Mouse (Mus musculus) liver, postnatal 0 days (tissue): ENCODE measurements around the gene Ifit2. TPM values are rescaled to one million over a fixed set of nuclear protein-coding genes. Genes with fewer than 3 reads are reported as not detected.

Source experiments
- ATAC-seq: fragments of 200-750 bp; cut with Nextera tagmentation; 2 replicates; pipeline ENCODE4 v1.8.0; 2017; ENCODE audit warnings: mild to moderate bottlenecking, moderate library complexity
- DNase-seq: peaks from one replicate; pipeline ENCODE4 v3.0.0-alpha.2; 2016
- H3K27ac ChIP-seq: fragments of 300-500 bp; sonication (generic); 2 replicates; pipeline ENCODE4 v1.5.1; 2014; ENCODE audit warnings: antibody characterized with exemption, moderate library complexity, mild to moderate bottlenecking, low read depth
- H3K27me3 ChIP-seq: fragments of 300-500 bp; sonication (generic); 2 replicates; pipeline ENCODE4 v1.6.1; 2014; ENCODE audit warnings: low read length, control low read depth, mixed read lengths; ENCODE audit not compliant: insufficient read depth
- H3K36me3 ChIP-seq: fragments of 300-500 bp; sonication (generic); replicated peaks from 2 replicates; pipeline ENCODE4 v1.6.1; 2014; ENCODE audit warnings: mild to moderate bottlenecking, control low read depth, low read length, moderate library complexity, mixed read lengths; ENCODE audit not compliant: insufficient read depth
- H3K4me1 ChIP-seq: fragments of 300-500 bp; sonication (generic); 2 replicates; pipeline ENCODE4 v1.6.1; 2014; ENCODE audit warnings: antibody characterized with exemption, mild to moderate bottlenecking, control low read depth; ENCODE audit not compliant: insufficient read depth
- H3K4me2 ChIP-seq: fragments of 300-500 bp; sonication (generic); 2 replicates; pipeline ENCODE4 v1.6.1; 2014; ENCODE audit warnings: low read depth, mild to moderate bottlenecking, low read length, moderate library complexity, mixed read lengths
- H3K4me3 ChIP-seq: fragments of 300-500 bp; sonication (generic); 2 replicates; pipeline ENCODE4 v1.5.1; 2014; ENCODE audit warnings: low read depth, low read length
- H3K9ac ChIP-seq: fragments of 300-500 bp; sonication (generic); replicated peaks from 2 replicates; pipeline ENCODE4 v1.6.1; 2014; ENCODE audit warnings: mild to moderate bottlenecking, moderate library complexity
- H3K9me3 ChIP-seq: fragments of 300-500 bp; sonication (generic); 2 replicates; pipeline ENCODE4 v1.6.1; 2016; ENCODE audit warnings: mild to moderate bottlenecking, control low read depth, low read length, mixed read lengths
- CTCF ChIP-seq: sonication (generic); IDR thresholded peaks from 2 replicates; pipeline ENCODE4 v1.5.1; 2016; ENCODE audit warnings: antibody characterized with exemption, low read depth
- EP300 ChIP-seq: IDR thresholded peaks from 2 replicates; pipeline ENCODE4 v1.6.1; 2016; ENCODE audit warnings: antibody characterized with exemption, low read depth, mild to moderate bottlenecking
- WGBS: fragments of 180-500 bp; shearing (Covaris S2); extraction: QIAGEN DNeasy Blood & Tissue Kit; methylation state at CpG from one replicate; pipeline ENCODE4 v1.1.7; 2014; ENCODE audit not compliant: insufficient replicate concordance; 5-methylcytosine and 5-hydroxymethylcytosine counted together
- polyA plus RNA-seq: library from polyadenylated mRNA; unstranded; fragments of >200 nt; fragmentation: Nextera tagmentation; extraction: Ambion mirVana; gene quantifications from 2 replicates; pipeline ENCODE4 v1.2.1, GENCODE M21; 2015

Ifit2 gene
- polyA plus RNA-seq, 1 experiment from 2014 or later, result 3.7 TPM

DNA sequence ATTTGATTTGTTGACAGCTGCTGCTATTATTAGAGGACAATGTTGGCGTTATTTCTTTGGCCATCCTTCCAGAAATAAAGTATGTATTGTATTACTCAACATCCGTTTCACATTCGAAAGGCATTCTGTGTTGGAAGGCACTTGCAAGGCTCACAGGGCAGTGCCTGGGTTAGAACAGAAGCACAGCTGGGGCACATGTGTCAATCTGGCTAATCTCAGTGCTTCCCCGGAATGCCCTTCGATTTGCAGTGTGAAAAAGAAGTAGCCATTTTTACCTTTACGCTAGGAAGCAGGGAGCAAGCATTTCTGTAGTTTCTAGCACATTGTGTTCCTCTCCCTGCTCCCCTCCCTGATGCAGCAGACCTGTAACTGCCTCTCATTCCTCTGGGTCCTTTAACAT lies 2.5 kb downstream of the Ifit2 start:
- Histone ChIP-seq H3K4me3 (0 out of 2 replicates have a peak overlapping the region, but pooled peaks have one; percentile 5), H3K27ac (peak overlapping the region; percentile 60), H3K36me3 (no peaks in the 10 kb centered on the region), H3K9me3 (no peaks in the 10 kb centered on the region), H3K4me1 (peaks cover 8% of the 10 kb centered on the region; the same call in 1 of the 2 replicates), H3K27me3 (no peaks in the 10 kb centered on the region), H3K4me2 (peak overlapping the region; percentile 9; the same call in 1 of the 2 replicates), H3K9ac (no peak overlapping the region)
- DNase-seq (no peak), ATAC-seq (no peak)
- WGBS, result 70% methylated on average over 6 of the region's 6 CpGs
- TF ChIP-seq EP300, result no peak

DNA sequence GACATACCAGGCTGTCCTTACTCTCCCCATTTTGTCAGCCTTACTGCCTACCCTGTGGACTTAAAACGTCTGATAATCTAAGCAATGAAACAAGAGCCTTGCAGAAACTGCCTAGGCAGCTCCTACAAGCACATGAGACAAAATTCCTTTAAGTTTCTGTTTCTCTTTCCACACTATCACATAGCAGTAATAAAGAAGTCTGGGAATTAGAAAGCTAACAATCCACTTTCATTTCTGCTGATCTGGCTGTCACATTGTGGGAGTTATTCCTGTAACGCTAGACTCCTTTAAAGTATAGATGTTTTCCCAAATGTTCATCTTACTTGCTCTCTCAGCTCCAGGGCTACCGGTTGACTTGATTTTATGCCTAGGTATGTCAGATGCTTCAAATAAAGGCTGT lies 3.0 kb downstream of the Ifit2 start:
- H3K4me3 ChIP-seq, result 0 out of 2 replicates have a peak overlapping the region, but pooled peaks have one; percentile 5
- H3K9ac ChIP-seq, result no peak overlapping the region
- peak overlapping the region; percentile 9; the same call in 1 of the 2 replicates for H3K4me2 ChIP-seq
- ATAC-seq (no peak), DNase-seq (no peak)
- 58% methylated on average over 3 of the region's 3 CpGs for WGBS
- TF ChIP-seq CTCF (no peak), EP300 (no peak)
- H3K27me3 ChIP-seq, result no peaks in the 10 kb centered on the region
- H3K4me1 ChIP-seq, result peaks cover 8% of the 10 kb centered on the region; the same call in 1 of the 2 replicates
- H3K9me3 ChIP-seq, result no peaks in the 10 kb centered on the region
- no peaks in the 10 kb centered on the region for H3K36me3 ChIP-seq
- H3K27ac ChIP-seq, result peak overlapping the region; percentile 60

DNA sequence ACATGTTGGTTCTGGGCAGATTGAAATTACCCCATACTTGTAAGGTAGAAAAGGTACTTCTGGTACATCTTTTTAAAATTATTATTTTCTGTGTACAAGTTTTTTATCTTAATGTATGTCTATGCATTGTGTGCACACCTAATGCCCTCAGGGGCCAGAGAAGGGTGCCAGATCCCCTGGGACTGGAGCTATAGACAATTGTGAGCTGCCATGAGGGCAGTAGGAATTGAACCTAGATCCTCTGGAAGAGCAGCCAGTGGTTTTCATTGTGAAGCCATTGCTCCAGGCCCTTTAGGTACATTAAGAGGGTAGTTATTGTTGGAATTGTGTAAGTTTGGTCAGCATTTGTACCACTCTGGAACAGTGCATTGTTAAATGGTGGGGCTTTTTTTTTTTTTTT lies 3.6 kb downstream of the Ifit2 start:
- Histone ChIP-seq H3K9ac (no peak overlapping the region), H3K27ac (no peak overlapping the region), H3K36me3 (no peaks in the 10 kb centered on the region), H3K4me2 (no peak overlapping the region), H3K4me3 (no peak overlapping the region), H3K9me3 (no peaks in the 10 kb centered on the region), H3K4me1 (peaks cover 8% of the 10 kb centered on the region; the same call in 1 of the 2 replicates), H3K27me3 (no peaks in the 10 kb centered on the region)
- ATAC-seq, result no peak
- TF ChIP-seq EP300 (no peak), CTCF (no peak)
- DNase-seq, result no peak

DNA sequence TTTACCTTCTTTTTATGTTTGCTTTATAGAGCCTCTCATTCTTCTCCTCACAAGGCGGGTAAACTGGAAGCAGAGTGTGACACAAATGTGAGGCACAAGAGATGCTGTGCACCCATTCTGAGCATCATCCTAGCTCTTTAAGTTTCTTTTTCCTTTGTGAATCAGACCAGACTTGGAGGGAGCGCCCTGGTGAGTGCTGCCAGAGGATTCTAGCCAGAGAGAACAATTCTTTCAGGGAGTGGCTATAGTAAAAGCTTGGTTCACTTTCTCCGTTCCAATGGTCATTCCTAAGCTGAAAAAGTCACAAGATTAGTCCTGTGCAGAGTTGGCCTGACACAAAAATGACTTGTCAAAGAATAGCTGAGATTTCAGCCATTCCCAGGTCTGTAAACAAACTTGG lies 6.1 kb downstream of the Ifit2 start:
- no peak for DNase-seq
- no peak overlapping the region for H3K27ac ChIP-seq
- WGBS, result 73% methylated on average over 3 of the region's 3 CpGs

DNA sequence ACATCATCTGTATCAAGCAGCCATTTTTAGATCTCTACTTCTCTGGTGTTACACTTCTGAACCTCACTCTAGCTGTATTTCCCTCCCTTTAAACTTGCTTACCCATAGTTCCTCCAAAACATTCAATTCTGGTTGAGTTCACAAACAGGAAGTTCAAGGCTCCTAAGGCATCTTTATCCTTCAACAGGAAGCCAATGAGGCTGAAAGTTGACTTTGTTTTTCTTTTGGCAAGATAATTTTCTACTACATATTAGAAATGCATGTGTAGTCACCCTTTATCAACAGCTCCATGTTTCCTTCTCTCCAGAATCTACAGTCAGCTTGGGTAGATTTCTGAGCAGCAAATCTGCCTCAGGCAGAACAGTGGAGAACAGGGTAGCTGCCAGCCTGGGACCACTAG lies 12.1 kb downstream of the Ifit2 start:
- no peak for TF ChIP-seq CTCF
- TF ChIP-seq EP300, result 0 out of 2 replicates have a peak, but pooled peaks have one; percentile 29
- ATAC-seq (no peak), DNase-seq (no peak)
- no peaks in the 10 kb centered on the region for H3K4me1 ChIP-seq
- no peaks in the 10 kb centered on the region for H3K27me3 ChIP-seq
- no peak overlapping the region for H3K4me2 ChIP-seq
- H3K9ac ChIP-seq, result no peak overlapping the region
- no peaks in the 10 kb centered on the region for H3K9me3 ChIP-seq
- peak overlapping the region; percentile 12; the same call in 1 of the 2 replicates for H3K27ac ChIP-seq
- H3K36me3 ChIP-seq, result no peaks in the 10 kb centered on the region
- no peak overlapping the region for H3K4me3 ChIP-seq

More for the DNA sequence above, 6.1 kb downstream of the Ifit2 start:
- ATAC-seq, result no peak
- no peaks in the 10 kb centered on the region for H3K27me3 ChIP-seq
- H3K36me3 ChIP-seq, result no peaks in the 10 kb centered on the region
- H3K4me1 ChIP-seq, result peaks cover 7% of the 10 kb centered on the region; the same call in 1 of the 2 replicates
- no peak overlapping the region for H3K4me2 ChIP-seq
- H3K9ac ChIP-seq, result no peak overlapping the region
- H3K4me3 ChIP-seq, result no peak overlapping the region
- H3K9me3 ChIP-seq, result no peaks in the 10 kb centered on the region
- TF ChIP-seq CTCF (no peak), EP300 (no peak)

DNA sequence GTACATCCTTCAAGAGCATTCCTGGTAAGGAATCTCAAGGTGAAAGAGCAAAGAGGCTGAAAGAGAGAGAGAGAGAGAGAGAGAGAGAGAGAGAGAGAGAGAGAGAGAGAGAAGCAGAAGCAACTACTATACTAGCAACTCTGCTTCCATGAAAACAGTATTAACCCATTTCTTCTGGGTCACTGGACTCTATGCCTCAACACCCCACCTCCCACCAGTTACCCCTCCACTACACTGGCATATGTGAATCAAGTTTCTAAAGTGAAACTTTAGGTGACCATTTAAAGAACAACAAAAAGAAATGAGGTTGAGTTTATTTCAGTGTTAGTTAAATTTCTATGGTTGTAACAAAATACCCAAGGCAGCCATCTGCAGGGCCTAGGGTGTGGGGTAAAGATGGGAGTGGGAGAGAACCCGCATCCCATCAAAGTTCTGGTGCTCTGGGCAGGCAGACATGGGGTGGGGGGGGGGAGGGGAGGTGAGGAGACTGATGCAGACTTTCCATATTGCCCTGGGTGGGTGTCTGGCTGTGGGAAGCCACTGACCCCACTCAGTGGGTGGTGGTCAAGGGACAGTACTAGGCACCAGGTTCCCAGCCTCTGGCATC lies 15.8 kb downstream of the Ifit2 start:
- H3K9me3 ChIP-seq, result no peaks in the 10 kb centered on the region
- no peaks in the 10 kb centered on the region for H3K27me3 ChIP-seq
- no peak overlapping the region for H3K4me3 ChIP-seq
- 79% methylated on average over 1 of the region's 1 CpGs for WGBS
- H3K4me1 ChIP-seq, result no peaks in the 10 kb centered on the region
- H3K27ac ChIP-seq, result no peak overlapping the region
- no peaks in the 10 kb centered on the region for H3K36me3 ChIP-seq
- DNase-seq, result no peak
- H3K4me2 ChIP-seq, result no peak overlapping the region
- ATAC-seq, result no peak
- H3K9ac ChIP-seq, result no peak overlapping the region
- TF ChIP-seq EP300, result no peak
- TF ChIP-seq CTCF, result no peak
